Mouse (Mus musculus): ENCODE results near the gene Jazf1.

Gene Jazf1

DNA sequence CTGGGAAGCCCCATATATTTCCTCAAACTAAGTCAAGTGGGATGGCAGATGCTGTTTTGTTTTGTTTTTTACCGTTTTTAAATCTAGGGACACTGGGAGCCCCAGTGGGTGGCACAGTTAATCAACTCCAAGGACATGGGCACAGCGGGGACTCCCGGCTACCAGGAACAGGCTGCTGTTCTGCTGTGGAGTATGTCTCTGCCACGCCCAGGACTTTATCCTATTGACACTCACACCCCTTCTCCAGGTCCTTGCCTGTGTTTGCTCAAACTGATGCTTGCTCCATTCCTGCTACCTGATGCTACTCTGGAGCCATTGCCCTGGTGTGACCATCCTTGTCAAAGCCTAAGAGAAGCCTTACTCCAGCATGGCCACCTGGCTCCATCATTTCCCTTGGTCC lies 277.6 kb downstream of the Jazf1 start:
- no peak for DNase-seq

DNA sequence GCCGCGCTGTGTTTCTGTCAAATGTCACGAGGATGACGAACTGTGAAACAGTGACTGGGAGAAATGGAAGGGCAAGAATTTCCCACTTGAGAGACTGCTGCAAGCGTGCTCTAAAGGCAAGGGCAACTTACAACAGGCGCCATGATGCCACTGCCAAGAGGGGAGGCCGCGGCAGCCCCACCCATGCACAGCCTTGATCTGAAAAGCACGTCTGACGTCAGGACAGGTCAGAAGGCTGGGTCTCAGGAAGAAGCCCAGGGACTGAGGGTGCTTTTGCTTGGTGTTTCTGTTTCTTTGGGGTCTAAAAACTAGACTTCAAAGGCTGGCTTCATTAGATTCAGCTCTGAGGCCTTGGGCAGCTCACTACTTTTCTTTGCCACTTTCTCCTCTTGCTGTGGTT lies 278.1 kb downstream of the Jazf1 start:
- DNase-seq = no peak

DNA sequence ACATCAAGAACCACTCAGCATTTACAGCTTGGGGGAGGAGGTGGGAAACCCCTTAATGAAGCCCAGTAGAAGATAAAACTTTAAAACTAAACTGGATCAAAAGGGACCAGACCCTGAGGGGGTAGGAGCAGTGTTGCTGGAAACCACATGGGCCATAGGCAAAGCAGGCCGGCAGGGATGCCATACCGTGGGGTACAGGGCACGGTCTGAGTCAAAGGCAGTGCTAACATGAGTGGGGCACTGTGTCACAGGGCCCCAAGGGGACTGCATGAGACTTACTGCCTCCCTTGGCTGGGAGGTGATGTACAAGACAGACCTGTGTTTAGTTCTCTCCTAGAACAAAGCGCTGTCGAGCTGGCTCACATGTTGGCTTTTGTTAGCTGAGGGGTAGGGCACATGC lies 288.9 kb downstream of the Jazf1 start:
- DNase-seq = no peak

DNA sequence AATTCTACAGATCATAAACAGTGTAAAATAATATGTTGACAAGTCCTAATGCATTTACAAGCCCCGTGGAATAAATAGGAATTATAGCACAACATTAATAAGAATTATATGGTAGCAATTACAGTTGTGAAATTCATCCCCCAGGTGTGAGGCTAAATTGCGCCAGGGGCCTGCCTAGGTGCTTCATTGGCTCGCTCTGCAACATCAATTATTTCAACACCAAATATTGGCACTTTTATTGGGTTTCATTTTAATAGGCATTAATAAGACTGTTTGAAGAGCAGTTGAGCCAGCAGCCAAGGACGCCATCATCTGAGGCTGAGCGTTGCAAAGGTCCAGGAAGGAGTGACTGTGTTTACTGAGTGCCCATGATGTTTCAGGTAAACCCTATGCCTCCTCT lies 289.9 kb downstream of the Jazf1 start:
- no peak for DNase-seq

DNA sequence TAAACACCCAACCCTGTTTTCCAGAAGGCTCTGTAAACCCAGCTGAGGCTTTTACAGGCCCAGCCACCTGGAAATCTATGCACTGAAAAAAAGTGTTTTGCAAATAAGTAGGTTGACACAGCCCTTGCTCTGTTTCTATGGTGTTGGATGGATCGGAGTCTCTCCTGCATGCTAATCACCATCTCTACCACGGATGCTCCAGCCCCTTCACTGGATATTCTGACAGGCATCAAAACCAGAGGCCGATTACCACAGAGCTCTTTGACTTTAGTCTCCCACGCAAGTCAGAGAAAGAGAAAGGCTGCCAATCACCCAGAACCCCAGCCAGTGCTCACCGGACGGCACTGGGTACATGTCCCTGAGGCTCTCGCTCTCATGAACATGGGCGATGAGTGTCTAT lies 291.4 kb downstream of the Jazf1 start:
- no peak for DNase-seq

DNA sequence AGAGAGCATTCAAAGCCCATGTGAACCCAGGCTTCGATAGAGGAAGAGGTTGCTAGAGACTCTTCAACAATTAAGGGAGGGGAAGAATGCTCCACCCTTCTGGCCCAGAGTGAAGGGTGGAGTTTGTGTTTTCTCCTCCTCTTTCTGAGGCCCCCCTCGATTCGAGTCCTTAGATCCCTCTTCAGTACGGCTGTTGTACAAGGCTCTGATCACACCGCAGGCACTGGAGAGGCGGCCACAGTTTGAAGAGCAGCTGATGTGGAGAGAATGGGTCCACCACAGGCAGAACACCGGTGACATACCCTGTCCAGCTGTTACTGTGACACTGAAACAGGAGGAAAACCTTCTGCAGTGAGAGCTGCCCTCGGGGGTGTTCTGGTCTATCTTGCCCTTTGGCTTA lies 292.5 kb downstream of the Jazf1 start:
- DNase-seq = no peak

DNA sequence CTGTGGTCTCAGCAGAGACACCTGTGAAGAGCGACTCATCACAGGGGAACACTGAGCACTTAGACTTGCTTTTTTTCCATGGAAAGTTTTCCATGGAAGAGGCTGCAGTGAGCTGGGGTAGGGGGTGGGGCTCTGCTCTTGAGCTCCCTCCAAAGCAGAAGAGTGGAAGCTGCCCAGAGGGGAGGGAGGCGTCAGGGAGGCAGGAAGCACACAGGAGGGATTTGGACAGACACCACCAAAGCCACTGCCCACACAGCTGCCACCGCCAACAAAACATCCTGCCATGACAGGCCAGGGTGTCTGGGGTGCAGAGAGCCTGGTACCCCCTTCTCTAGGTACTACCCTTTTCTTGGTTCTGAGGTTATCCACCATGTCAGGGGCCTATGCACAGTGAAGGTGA lies 293.1 kb downstream of the Jazf1 start:
- no peak for DNase-seq

DNA sequence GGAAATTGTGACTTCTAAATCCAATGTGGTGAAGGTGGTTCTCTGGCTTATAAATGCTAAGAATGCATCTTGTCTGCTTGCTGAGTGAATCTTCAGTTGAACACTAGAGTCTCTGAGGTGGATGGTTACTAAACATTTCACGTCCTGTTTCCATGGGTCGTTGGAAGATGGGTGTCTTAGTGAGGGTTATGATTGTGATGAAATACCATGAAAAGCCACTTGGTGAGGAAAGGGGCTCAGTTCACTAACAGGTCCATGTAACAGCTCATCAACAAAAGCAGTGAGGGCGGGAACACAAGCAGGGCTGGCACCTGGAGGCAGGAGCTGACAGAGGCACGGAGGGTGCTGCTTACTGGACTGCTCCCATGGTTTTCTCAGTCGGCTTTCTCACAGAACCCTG lies 295.3 kb downstream of the Jazf1 start:
- DNase-seq = no peak

DNA sequence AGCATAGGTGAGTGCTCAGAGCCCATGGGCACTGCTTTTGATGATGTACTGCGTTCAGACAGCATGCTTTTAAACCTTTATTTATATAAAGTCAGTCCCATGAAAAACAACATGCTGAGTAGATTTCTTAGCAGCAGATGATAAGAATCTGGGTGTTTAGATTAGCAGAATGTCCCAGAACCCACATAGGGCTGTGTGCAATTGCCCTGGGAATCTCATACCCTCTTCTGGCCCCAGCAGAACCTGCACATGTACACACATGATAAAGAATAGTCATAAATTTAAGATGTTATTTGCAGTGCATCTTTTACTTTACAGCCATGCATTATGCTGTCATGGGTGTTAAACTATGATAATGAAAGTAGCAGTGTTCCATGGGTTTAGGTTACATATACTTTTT lies 297.6 kb downstream of the Jazf1 start:
- no peak for DNase-seq

DNA sequence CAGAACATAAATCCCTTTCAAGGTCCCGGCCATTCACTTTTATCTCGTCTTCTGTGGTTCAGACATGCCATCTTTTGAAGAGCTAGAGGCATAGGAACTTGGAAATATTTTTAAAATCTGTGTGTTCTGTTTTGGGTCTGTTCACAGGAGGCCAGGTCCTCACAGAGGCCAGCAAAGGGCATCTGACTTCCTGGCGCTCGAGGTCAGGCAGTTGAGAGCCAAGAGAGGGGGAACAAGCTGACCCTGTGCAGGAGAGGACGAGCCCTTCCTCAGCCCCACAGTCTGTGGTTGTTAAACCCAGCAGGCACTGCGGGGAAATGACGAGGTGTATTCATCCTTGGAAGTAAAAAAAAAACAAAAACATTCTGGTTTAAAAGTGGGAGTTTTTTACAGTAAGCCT lies 303.2 kb downstream of the Jazf1 start:
- no peak for DNase-seq

DNA sequence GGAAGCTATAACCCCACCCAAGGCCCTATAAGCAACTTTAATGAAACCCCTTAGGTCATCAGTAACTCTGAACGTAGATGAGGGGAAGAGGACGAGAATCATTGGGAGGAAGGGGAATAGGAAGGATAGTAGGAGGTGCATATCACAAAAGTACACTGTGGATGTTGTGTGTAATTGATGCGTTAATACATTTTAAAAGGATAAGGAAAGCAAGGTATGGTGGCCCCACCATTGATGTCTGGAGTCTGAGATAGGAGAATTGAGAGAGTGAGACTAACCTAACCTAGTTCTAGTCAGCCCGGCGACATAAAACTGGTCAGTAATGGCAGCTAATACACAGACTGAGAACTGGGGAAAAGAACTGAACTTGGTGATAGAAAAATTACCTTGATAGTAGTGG lies 315.6 kb downstream of the Jazf1 start:
- no peak for DNase-seq

DNA sequence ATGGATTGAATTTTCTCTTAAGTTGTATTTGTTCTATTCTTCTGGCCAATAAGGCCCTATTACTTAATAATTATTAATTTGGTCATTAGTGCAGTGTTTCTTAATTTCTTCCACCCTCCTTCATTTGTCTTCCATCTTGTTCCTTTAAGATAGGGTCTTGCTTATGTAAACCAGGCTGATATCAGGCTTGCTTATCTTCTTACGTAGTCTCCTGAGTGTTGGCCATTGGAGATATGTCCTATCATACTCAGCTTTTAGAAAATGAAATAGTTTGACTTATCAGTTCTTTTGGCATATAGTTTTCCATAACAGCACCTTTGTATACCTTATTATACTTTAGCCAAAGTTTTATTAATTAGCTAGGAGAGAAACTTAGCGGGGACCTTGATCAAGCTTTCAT lies 333.8 kb downstream of the Jazf1 start:
- DNase-seq = no peak

DNA sequence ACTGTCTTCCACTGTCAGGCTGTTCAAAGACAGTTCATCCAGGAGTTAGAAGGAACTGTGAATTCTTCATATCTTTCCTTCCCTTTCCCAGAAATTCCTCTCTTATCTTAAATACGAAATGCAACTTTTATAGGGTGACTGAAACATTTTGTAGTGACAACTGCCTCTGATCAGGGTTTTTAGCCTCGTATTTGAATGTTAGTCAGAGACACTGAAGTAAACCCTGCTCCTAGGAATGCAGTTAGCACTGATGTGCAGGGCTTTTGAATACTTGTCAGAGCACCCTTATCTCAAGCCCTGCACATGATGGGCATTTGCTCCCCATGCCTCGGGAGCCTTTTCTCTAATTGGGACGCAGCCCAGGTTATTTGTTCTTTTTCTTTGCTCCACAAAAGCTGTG lies 338.1 kb downstream of the Jazf1 start:
- no peak for DNase-seq

DNA sequence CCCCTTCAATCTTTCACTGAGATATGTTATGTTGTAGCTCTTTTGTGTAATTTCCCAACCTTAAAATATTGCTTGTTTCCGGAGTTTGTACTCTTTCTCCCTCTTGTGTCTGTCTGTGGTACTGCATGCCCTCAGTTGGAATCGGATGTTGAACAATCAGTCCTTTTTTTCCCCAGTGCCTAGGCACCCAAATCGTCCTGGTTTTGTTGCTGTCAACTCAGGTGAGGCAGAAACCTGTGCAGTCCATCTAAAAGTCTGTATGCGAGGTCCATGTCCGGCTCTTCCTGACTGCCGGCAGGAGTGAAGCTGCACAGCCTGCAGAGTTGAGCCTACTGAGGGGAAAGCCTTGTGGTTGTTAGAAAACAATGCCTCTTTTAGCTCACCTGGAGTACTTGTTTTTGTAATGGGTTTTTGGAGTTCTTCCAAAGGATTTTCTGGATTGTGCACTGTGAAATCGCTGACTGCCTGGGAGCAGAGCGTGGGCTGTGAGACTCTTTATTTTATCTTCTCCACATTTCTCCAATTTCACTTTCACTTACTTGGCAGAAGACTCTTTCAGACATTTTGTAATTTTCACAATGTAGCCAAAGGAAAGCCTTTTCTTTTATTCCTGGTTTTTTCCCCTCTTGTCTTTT lies 343.5 kb downstream of the Jazf1 start:
- peak; percentile 74 for DNase-seq
